Mouse (Mus musculus): ENCODE measurements at regions not wholly inside any gene's neighbourhood (a gene's known extent, or its start where the extent isn't known, plus 50 kb on each side); places are given as distances from the start of the nearest gene placed in this dataset.
"Not testable (repeated sequence)": the region's sequence is repeated elsewhere in the genome, so short reads cannot be mapped to it uniquely, and the experiment has no call there.

DNA sequence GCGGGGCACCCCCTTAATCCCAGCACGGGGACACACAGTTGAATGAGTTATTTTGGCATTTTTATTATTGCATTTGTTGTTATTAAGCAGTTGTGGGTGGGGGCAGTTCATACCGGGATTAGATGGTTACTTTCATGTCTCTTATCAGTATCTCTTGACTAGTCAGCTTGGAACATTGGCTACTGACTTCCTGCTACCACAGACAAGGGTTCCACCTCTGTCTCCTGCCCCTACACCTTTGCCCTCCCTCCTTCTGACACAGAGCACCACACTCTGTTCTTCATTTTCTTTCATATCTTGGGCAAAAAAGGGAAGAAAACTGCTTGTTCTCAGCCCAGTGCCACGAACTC is 99.1 kb upstream of the Cpsf6 start:
- no peak for DNase-seq (ENCODE audit: low read depth, low spot score)

DNA sequence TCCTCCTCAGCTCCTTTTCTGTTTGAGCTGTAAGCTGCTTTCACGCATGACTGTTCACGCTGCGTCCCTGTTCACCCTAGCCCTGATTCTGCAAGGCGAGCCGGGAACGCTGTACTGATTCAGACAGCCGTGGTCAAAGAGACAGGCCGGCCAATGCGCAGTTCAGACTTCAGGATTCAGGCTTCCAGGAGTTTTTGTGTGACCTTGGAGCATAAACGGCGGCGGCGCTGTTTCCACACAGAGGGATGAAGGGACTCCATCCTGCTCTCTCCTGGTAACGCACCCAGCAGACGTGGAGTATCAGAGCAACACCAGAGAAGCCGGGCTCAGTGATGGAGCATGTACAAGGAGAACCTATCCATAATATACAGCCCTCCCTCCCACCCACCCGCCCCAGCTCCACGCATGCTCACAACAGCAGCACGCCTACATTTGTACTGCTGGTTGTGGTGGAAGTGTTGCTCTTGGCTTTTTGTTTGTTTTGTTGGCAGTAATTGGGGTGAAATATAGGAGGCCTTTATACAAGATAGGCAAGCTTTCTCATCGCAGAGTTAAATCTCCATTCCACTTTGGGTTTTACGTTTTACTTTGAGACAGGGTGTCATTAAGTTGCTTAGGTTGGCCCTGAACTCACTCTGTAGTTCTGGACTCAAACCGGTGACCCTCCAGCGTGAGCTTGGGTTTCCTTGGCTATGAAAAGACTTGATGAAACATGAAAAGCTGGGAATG is 98.6 kb upstream of the Cpsf6 start:
- peak; percentile 19 for DNase-seq (ENCODE audit: low read depth, low spot score)

DNA sequence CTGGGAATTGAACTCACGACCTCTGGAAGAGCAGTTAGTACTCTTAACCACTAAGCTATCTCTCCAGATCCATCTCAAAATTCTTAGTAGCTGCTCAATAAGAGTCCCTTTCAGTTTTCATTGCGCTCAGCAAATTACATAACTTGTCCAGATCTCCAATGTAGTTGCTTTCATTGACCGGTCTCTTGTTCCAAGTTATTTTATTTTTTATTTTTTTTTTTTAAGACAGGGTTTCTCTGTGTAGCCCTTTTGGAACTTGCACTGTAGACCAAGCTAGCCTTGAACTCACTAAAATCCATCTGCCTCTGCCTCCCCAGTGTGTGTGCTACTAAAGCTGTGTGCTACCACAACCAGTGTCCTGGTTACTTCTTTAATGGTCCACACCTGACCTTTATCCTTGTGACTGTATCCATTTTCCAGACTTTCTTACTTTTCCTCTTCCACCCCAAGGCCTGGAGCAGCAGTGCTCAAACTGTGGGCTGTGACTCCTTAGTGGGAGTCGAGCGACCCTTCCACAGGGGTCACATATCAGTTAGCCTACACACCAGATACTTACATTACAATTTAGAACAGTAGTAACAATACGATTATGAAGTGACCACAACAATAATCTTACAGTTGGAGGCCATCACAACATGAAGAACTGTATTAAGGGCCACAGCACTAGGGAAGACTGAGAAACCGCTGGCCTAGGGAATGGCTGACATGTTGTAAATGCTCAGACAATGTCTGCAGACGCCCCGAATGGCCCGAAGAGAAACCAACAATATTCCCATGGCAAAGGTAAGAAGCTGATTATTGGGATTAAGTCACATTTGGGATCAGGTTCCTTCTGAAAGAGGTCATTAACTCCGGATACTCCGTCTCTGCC is 97.8 kb upstream of the Cpsf6 start:
- DNase-seq (ENCODE audit: low read depth, low spot score) = no peak

DNA sequence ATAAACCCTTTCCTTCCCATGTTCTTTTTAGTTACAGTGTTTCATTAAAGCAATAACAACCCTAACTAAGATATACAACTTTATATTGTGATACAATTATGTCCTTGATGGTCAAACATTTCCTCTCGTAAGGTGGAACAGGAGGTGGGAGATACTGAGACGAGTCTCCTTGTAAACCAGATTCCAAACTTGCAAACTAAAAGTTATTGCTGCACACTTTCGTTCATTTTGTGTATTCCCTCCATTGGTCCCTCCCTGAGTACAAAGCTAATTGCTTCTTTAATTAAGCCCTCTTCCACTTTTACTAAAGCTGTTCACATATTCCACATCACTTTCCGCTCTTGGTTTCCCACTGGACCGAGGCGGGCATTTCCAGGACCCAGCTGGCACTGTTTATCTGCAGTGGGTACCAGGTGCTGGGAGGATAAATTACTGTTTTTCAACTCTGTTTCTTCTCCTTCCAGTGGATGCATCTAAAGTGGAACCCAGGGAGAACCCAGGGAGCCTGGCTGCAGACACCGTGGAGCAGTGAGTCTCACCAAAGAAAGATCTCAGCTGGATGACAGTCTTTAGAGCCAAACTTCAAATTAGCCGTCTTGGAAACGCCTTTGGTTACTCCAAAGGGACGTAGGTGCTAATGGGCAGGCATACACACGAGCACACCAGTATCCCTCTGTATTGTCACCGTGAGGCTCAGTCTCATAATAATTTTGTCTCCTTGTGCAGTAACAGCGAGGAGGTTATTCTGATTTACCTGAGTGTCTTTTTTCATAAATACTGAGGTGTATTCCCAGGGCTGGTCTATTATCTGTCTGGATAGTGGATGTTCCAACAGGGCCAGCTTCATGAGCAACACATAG is 95.5 kb upstream of the Cpsf6 start:
- no peak for DNase-seq (ENCODE audit: low read depth, low spot score)

DNA sequence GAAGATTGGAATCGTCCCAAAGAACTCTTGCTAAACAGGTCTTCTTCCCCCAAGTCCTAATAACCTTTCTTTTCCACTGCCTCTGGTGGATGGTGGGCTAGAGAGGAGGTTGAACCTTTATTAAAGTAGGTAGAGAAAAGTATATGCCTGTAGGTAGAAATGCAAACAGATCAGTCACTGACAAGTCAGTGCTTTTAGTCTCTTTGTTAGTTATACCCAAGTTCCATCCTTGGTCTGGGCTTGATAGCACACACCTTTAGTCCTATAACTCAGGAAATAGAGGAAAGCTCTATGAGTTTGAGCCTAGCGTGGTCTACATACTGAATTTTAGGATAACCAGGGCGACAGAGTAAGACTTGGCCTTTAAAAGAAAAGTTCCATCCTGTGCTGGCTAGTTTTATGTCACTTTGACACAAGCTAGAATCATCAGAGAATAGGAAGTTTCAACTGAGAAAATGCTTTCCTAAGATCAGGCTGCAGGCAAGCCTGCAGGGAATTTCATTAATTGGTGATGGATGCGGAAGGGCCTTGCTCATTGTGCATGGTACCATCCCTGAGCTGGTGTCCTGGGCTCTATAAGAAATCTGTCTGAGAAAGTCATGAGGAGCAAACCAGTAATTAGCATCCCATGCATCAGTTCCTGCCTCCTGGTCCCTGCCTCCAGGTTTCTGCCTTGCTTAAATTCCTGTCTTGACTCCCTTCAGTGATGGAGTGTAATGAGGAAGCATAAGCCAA is 94.7 kb upstream of the Cpsf6 start:
- DNase-seq (ENCODE audit: low read depth, low spot score) = no peak

DNA sequence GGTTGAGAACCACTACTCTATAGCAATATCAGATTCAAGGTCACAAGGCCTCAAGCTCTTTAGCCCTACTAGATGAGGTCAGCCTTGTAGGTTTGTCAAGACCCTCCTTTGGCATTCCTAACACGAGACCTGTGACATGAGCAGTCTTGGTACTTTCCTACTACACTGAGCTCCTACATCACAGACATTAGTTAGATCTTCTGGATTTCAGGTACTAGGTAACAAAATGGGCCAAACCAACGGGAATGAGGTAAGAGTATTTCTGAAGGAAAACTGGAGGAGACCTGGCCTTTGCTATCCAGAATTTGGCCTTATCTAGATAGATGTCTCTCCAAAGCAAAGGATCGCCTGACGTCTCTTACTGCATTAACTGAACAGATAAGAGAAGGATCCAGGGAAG is 93.7 kb upstream of the Cpsf6 start:
- DNase-seq (ENCODE audit: low read depth, low spot score) = no peak

DNA sequence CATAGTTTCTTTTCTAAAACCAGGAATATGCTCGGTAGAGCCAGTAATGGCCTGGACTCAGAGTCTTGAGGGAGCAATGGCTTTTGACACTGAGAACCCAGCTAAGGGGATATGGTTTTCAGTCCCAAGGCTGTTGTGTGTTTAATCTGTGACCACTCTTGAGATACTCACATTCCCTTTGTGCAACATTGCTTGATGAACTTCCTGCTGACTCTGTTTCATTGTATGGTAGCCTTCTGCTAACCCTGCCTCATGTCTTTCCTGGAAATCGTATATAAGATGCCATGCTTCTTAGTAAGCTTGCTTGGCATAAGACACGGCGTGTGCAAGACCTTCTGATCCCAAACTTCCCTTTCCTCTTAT is 92.7 kb upstream of the Cpsf6 start:
- DNase-seq (ENCODE audit: low read depth, low spot score) = no peak

DNA sequence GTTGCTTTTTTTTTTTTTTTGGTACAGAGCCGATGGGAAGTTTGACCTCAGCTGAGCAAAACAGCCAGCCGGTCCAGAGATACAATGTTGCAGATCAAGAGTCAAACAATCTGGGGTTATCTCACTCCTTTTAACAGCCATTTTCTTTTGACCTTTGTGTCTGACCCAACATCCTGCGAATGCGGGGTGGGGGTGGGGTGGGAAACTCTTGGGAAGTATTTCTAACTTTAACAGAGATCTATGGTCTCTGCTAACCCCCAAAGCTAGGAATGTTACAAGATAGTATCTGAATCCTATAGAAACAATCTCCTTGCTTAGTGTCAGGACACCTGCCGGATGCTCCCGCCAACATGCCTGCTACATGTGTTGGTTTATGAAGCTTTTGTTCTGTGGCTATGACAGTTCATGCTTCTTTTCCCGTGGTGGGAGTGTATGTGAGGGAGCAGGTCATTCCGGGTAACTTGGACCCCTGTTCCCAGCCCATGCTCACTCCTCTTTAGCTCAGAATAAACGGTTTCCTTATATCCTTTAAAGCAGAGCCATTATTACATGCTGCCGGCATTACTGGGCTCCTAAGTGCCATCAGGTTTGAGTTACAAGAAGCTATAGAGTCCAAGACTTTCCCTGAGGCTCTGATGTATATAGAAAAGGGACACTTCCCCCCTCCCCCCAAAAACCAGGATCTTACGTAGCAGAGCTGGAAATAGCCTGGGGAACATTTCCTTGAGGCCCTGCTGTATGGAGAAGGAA is 92.2 kb upstream of the Cpsf6 start:
- DNase-seq (ENCODE audit: low read depth, low spot score) = no peak

DNA sequence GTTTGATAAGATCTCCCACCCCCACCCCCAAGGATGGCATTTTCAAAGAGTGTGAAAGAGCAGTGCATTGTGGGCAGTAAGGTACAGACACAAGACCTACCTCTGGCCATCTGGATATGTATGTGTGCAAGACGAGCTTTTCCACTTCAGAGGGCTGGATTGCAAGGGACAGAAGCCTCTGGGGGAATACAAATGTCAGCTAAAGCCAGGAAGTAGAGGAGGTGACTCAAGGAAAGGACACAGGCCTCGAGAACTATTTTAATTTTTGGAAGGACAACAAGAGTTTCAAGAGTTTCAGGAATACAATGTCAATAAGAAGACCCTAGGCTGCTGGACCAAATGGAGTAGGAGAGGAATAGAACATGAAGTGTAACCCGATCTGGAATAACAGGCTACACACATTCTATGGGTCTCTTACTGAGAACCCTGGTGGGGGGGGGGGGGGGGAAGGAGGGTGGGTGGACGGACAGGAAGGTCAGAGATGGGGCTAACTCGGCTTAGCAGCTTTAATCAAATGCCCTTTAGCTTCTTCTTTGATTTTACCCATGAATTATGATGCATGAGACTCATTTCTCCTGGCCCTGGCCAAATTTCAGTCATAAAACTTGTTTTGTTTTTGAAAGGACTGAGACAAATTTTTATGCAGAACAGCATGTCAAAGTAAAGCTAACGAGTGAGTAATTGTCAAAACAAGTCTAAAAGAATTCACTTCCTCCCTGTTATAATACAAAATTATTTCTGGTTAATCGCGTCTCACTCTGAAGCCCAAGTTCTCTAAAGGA is 91.4 kb upstream of the Cpsf6 start:
- no peak for DNase-seq (ENCODE audit: low read depth, low spot score)

DNA sequence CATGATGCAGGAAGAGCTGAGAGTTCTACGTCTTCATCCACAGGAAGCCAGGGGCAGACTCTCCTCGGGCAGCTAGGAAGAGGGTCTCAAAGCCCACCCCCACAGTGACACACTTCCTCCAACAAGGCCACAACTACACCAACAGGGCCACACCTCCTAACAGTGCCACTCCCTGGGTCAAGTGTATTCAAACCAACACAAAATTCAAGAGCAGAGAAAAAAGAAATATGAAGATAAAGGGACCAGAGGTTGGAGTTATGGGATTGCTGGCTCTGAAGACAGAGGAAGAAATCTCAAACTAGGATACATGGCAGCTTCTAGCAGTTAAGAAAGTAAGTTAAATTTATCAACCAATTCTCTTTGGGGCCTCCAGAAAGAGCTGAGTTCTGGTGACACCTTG is 90.7 kb upstream of the Cpsf6 start:
- DNase-seq (ENCODE audit: low read depth, low spot score) = no peak

DNA sequence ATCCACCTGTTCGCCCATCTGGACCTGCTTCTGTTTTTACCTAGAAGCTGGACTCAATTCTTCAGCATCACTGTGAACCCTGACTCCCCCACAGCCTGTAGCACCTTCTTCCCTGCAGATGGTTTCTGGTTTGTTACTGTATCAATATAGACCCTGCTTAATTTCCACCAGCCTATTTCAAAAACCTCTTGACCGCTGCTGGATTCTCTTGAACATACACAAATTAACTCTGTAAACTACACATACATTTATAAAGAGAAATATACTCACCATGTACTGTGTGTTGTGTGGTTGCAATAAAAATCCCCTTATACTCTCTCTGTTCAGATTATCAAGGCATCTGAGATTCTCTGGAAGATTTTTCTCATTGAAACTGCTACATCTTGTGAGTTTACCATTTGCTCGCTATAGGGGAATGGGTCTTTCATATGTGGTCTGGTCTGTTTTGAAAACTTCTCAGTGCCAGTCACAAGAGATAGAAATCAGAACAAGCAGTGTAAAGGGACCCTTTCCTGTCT is 89.8 kb upstream of the Cpsf6 start:
- no peak for DNase-seq (ENCODE audit: low read depth, low spot score)

DNA sequence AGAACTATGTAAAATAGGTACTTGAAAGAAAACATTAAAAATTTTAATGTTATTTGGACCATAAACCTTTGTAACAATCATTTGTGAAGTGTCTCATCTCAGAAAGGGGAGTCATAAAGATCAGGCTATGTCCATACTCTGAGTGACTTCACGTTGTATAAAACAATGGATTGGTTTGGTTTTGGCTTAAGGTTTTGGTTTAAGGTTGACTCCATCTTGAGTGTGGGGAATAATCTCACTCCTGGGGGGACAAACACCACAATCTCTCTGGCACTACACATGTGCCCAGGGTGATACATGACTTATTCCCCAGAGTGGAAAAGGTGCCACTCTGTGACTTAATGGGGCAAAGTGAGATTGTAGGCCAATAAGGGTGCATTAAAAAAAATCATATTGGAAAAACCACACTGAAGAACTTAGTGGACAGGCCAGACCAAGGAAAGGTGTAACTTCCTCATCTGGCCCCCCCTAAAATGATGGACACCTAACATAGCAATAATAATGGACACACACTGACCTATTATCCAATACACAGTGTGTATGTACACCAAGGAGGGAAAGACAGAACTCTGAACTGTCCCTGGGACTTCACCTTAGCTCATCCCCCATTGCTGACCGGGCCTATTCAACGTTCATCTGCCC is 89.2 kb upstream of the Cpsf6 start:
- DNase-seq (ENCODE audit: low read depth, low spot score) = no peak

DNA sequence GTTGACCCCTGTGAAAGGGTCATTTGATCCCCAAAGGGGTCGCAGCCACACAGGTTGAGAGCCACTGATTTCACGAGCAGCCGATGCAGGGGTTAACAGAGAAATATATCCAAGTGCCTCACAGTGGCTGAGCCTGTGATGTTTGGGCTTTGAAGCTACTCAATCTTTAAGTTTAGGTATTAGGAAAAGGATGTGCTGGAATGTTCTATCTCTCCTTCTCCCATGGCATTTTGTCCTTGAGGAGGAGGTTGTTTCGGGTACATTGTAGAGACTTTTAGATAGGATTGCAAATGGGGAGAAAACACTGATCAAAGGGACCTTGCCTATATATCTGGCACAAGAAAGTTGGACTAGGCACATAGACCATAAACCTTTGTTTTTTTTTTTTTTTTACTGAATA is 88.6 kb upstream of the Cpsf6 start:
- DNase-seq (ENCODE audit: low read depth, low spot score) = no peak

DNA sequence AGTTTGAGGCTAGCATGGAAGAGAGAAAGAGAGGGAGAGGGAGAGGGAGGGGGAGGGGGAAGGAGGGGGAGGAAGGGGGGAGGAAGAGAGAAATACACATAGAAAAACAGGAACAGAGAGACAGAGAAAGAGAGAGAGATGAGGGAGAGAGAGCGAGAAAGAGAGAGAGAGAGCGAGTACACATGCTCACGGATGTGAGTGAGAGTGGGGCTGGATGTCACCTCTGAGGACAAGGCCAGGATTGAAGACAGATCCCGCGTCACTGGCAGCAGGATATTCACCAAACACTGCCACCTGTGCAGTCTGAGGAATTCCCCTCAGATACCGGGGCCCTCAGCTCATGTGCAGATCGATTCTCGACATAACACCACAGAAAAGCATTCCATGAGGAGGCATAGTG is 87.3 kb upstream of the Cpsf6 start:
- DNase-seq (ENCODE audit: low read depth, low spot score) = no peak

DNA sequence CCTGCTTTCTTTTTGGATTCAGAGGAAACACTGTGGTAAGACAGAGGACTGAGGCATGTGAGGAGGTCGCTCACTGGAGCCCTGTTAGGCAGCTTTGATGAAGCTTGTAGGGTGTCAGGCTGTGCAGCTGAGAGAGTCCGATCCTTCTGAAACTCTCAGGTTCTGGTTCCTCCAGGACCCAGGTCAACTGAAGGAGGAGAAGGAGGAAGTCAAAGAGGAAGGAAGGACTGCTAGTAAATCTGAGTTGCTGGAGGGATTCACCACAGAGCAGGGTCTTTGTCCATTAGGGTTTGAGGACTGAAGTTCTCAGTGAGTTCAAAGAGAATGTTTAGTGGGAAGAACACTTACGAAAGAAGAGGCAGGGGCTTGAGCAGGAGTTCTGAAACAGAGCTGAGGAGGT is 86.6 kb upstream of the Cpsf6 start:
- no peak for DNase-seq (ENCODE audit: low read depth, low spot score)

DNA sequence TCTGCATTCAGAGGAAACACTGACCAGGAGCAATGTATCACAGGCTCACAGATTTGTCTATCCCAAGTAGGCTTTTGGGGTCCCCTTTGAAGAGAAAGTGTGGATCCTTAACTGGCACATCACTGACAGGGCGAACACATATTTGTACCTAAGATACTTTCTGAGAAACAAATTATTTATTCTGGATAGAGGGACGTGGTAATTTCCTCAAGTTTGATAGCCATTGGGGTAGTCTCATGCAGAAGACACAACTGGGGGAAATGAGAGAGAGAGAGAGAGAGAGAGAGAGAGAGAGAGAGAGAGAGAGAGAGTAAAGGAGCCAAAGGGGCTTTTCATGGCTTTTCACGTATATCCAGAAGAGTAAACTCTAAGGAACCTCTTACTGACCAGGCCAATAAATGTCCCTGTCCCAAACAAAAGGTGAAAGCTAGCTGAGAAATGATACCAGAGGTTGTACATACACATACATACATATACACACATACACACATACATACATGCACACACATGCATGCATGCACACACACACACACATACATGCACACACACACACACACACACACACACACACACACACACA is 85.9 kb upstream of the Cpsf6 start:
- no peak for DNase-seq (ENCODE audit: low read depth, low spot score)

DNA sequence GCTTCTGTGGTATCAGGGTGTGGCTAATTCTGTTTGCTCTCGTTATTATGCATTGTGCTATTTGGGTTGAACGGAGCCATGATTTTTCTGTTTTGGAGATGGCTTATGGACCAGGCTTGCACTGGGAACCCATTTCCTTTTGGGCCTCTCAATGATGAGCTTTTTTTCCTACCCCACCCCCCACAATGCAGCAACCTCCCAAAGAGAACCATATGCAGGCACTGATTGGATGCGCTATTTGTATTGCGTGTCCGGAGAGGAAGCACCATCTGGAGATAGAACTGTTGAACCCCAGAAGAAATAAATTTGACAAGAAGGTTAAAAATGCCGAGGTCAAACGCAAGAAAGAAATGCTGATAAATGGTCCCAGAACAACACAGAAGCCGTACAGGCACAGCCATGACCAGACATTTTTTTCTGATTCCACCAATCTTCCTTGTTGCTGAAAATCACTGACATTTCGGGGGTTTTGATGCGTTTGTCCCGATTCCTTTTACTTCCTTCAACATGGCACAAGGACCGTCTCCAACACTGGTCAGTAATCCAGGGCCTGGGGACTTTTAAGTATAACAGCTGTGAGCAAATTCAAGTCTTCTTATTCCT is 85.3 kb upstream of the Cpsf6 start:
- no peak for DNase-seq (ENCODE audit: low read depth, low spot score)

DNA sequence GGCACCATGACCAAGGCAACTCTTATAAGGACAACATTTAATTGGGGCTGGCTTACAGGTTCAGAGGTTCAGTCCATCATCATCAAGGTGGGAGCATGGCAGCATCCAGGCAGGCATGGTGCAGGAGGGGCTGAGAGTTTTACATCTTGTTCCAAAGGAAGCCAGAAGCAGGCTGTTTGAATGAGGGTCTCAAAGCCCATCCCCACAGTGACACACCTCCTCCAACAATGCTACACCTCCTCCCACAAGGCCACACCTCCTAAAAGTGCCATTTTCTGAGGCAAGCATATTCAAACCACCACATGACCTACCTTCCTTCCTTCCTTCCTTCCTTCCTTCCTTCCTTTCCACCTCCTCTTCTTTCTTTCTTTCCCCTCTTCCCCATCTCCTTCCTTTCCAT is 84.5 kb upstream of the Cpsf6 start:
- DNase-seq (ENCODE audit: low read depth, low spot score) = not testable (repeated sequence)

DNA sequence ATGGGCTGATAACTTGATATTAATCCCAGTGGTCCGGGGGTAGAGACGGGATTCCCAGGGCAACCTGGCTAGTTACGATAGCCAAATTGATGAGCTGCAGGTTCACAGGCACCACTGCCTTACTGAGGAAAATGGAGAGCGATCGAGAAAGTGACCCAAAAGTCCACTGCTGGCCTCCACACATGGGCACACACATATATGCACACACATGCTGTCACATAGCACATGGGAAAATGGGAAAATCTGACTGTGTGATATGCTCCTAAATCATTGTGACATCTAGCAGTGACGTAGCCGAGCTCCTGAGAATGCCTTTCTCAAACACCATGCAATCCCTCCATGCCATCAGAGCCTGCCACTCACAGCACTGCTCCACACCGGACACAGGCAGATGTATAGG is 83.8 kb upstream of the Cpsf6 start:
- no peak for DNase-seq (ENCODE audit: low read depth, low spot score)

Measured in telencephalon, adult 2 months (tissue).